Mouse (Mus musculus) E14TG2a.4 (cell line): ENCODE measurements around the gene Kdr.

Experiments
- H3K27me3 ChIP-seq: 2 replicates; pipeline ENCODE4 v1.6.1; 2014; ENCODE audit warnings: low read length, control low read depth; ENCODE audit not compliant: insufficient read depth
- H3K36me3 ChIP-seq: 2 replicates; pipeline ENCODE4 v1.6.1; 2014; ENCODE audit warnings: low read length, control low read depth; ENCODE audit not compliant: insufficient read depth
- H3K4me1 ChIP-seq: replicated peaks from 2 replicates; pipeline ENCODE4 v1.6.1; 2014; ENCODE audit warnings: low read depth, low read length, control low read depth
- H3K4me3 ChIP-seq: replicated peaks from 2 replicates; pipeline ENCODE4 v1.5.1; 2014; ENCODE audit warnings: mild to moderate bottlenecking, low read length
- H3K9me3 ChIP-seq: 2 replicates; pipeline ENCODE4 v1.6.1; 2014; ENCODE audit warnings: low read length, control low read depth
- CTCF ChIP-seq: conservative IDR thresholded peaks from 2 replicates; pipeline ENCODE4 v1.5.1; 2014; ENCODE audit warnings: low read length
- NANOG ChIP-seq: IDR thresholded peaks from 2 replicates; pipeline ENCODE4 v1.6.1; 2014; ENCODE audit warnings: borderline replicate concordance, low read length, mixed read lengths
- POU5F1 ChIP-seq: IDR thresholded peaks from 2 replicates; pipeline ENCODE4 v1.6.1; 2014; ENCODE audit warnings: low read length, borderline replicate concordance

The Kdr gene

GRCm38 (mm10) chr5:75990212-75990611, 12.0 kb upstream of the Kdr start:
- Histone ChIP-seq H3K36me3 (no peaks in the 10 kb centered on the region), H3K9me3 (no peaks in the 10 kb centered on the region), H3K4me3 (no peak overlapping the region), H3K27me3 (peaks cover 9% of the 10 kb centered on the region), H3K4me1 (no peaks in the 10 kb centered on the region)
- TF ChIP-seq CTCF (no peak), NANOG (no peak), POU5F1 (no peak)

- TF ChIP-seq NANOG (no peak), CTCF (no peak), POU5F1 (no peak)
- Histone ChIP-seq H3K9me3 (no peaks in the 10 kb centered on the region), H3K27me3 (peaks cover 14% of the 10 kb centered on the region), H3K36me3 (no peaks in the 10 kb centered on the region), H3K4me1 (no peaks in the 10 kb centered on the region), H3K4me3 (no peak overlapping the region)
Observed at GRCm38 (mm10) chr5:75987530-75987929, 9.3 kb upstream of the Kdr start.

- Histone ChIP-seq H3K36me3 (no peaks in the 10 kb centered on the region), H3K9me3 (no peaks in the 10 kb centered on the region), H3K27me3 (peaks cover 65% of the 10 kb centered on the region), H3K4me1 (peaks cover 17% of the 10 kb centered on the region), H3K4me3 (no peak overlapping the region)
- no peak for TF ChIP-seq CTCF
- TF ChIP-seq NANOG = no peak
- TF ChIP-seq POU5F1 = no peak
Observed at GRCm38 (mm10) chr5:75980521-75981311, 2.5 kb upstream of the Kdr start.

GRCm38 (mm10) chr5:75979108-75979507, 850 bp upstream of the Kdr start:
- Histone ChIP-seq H3K36me3 (no peaks in the 10 kb centered on the region), H3K27me3 (peaks cover 69% of the 10 kb centered on the region), H3K4me1 (peaks cover 17% of the 10 kb centered on the region), H3K4me3 (peak overlapping the region; percentile 89), H3K9me3 (no peaks in the 10 kb centered on the region)
- TF ChIP-seq POU5F1 = no peak
- TF ChIP-seq NANOG = no peak
- TF ChIP-seq CTCF = no peak

GRCm38 (mm10) chr5:75977441-75978373, 551 bp downstream of the Kdr start:
- Histone ChIP-seq H3K9me3 (no peaks in the 10 kb centered on the region), H3K27me3 (peaks cover 76% of the 10 kb centered on the region), H3K4me3 (peak overlapping the region; percentile 89), H3K36me3 (no peaks in the 10 kb centered on the region), H3K4me1 (peaks cover 17% of the 10 kb centered on the region)
- TF ChIP-seq NANOG (no peak), CTCF (no peak), POU5F1 (no peak)

GRCm38 (mm10) chr5:75976696-75977095, 1.6 kb downstream of the Kdr start:
- Histone ChIP-seq H3K9me3 (no peaks in the 10 kb centered on the region), H3K4me1 (peaks cover 17% of the 10 kb centered on the region), H3K36me3 (no peaks in the 10 kb centered on the region), H3K4me3 (no peak overlapping the region), H3K27me3 (peaks cover 71% of the 10 kb centered on the region)
- no peak for TF ChIP-seq POU5F1
- no peak for TF ChIP-seq NANOG
- TF ChIP-seq CTCF = no peak

- TF ChIP-seq CTCF (no peak), NANOG (no peak), POU5F1 (no peak)
- H3K27me3 ChIP-seq = peaks cover 63% of the 10 kb centered on the region
- no peak overlapping the region for H3K4me3 ChIP-seq
- no peaks in the 10 kb centered on the region for H3K9me3 ChIP-seq
- peaks cover 17% of the 10 kb centered on the region for H3K4me1 ChIP-seq
- no peaks in the 10 kb centered on the region for H3K36me3 ChIP-seq
Observed at GRCm38 (mm10) chr5:75975398-75975797, 2.9 kb downstream of the Kdr start.

- H3K27me3 ChIP-seq = peaks cover 61% of the 10 kb centered on the region
- H3K36me3 ChIP-seq = no peaks in the 10 kb centered on the region
- TF ChIP-seq POU5F1 = no peak
- no peak for TF ChIP-seq CTCF
- TF ChIP-seq NANOG = no peak
- H3K9me3 ChIP-seq = no peaks in the 10 kb centered on the region
- H3K4me3 ChIP-seq = no peak overlapping the region
- H3K4me1 ChIP-seq = peaks cover 17% of the 10 kb centered on the region
Observed at GRCm38 (mm10) chr5:75974543-75975130, 3.6 kb downstream of the Kdr start.
